Mouse (Mus musculus) R1 (cell line): ENCODE data around the gene Anks1.

ENCODE experiments used
- DNase-seq: peaks from one replicate; pipeline ENCODE4 v3.0.0-alpha.2; 2018; ENCODE audit warnings: low read depth, low spot score

Anks1 gene

GRCm38 (mm10) chr17:28093837-28094236, 184.7 kb downstream of the Anks1 start:
- peak; percentile 63 for DNase-seq

GRCm38 (mm10) chr17:28096418-28096817, 187.3 kb downstream of the Anks1 start:
- no peak for DNase-seq

- DNase-seq, result no peak
Measured at GRCm38 (mm10) chr17:28097308-28097707, 188.2 kb downstream of the Anks1 start.

- DNase-seq, result no peak
Measured at GRCm38 (mm10) chr17:28099086-28099485, 190.0 kb downstream of the Anks1 start.

GRCm38 (mm10) chr17:28100669-28101068, 191.6 kb downstream of the Anks1 start:
- peak; percentile 81 for DNase-seq

- DNase-seq, result no peak
Measured at GRCm38 (mm10) chr17:28101284-28101887, 192.3 kb downstream of the Anks1 start.

GRCm38 (mm10) chr17:28101902-28102319, 192.8 kb downstream of the Anks1 start:
- DNase-seq, result no peak

- DNase-seq, result no peak
Measured at GRCm38 (mm10) chr17:28104416-28104815, 195.3 kb downstream of the Anks1 start.

GRCm38 (mm10) chr17:28106352-28106751, 197.2 kb downstream of the Anks1 start:
- peak; percentile 82 for DNase-seq

GRCm38 (mm10) chr17:28107275-28107674, 198.2 kb downstream of the Anks1 start:
- no peak for DNase-seq

GRCm38 (mm10) chr17:28112266-28112665, 203.2 kb downstream of the Anks1 start:
- DNase-seq, result no peak
